Mouse (Mus musculus): ENCODE measurements at regions not wholly inside any gene's neighbourhood (a gene's known extent, or its start where the extent isn't known, plus 50 kb on each side); places are given as distances from the start of the nearest gene placed in this dataset.

GRCm38 (mm10) chr14:29895332-29895988 is 72.6 kb upstream of the Selenok start:
- no peaks in the 10 kb centered on the region for H3K27me3 ChIP-seq (ENCODE audit: control insufficient read depth, insufficient read depth, low read length)
- H3K36me3 ChIP-seq (ENCODE audit: control insufficient read depth, insufficient read depth, low read length) = no peaks in the 10 kb centered on the region
- WGBS = 78% methylated on average over 2 of the region's 2 CpGs

GRCm38 (mm10) chr14:29895989-29896675 is 72.0 kb upstream of the Selenok start:
- H3K36me3 ChIP-seq (ENCODE audit: control insufficient read depth, insufficient read depth, low read length) = no peaks in the 10 kb centered on the region
- no peak overlapping the region for H3K27ac ChIP-seq (ENCODE audit: low read depth, low read length)
- ATAC-seq (ENCODE audit: low read depth) = no peak
- no peaks in the 10 kb centered on the region for H3K27me3 ChIP-seq (ENCODE audit: control insufficient read depth, insufficient read depth, low read length)
- no peak overlapping the region for H3K4me3 ChIP-seq (ENCODE audit: low read depth, low read length)
- no peak overlapping the region for H3K4me2 ChIP-seq (ENCODE audit: low read depth, low read length)
- no peak overlapping the region for H3K9ac ChIP-seq (replicated peaks; ENCODE audit: low read depth, low read length)
- no peaks in the 10 kb centered on the region for H3K4me1 ChIP-seq (ENCODE audit: control insufficient read depth, insufficient read depth, low read length)
- no peaks in the 10 kb centered on the region for H3K9me3 ChIP-seq (ENCODE audit: control insufficient read depth, low read length)
- 82% methylated on average over 6 of the region's 6 CpGs for WGBS

More at GRCm38 (mm10) chr14:29895332-29895988, 72.6 kb upstream of the Selenok start:
- no peak overlapping the region for H3K9ac ChIP-seq (replicated peaks; ENCODE audit: low read depth, low read length)
- H3K4me1 ChIP-seq (ENCODE audit: control insufficient read depth, insufficient read depth, low read length) = no peaks in the 10 kb centered on the region
- H3K27ac ChIP-seq (ENCODE audit: low read depth, low read length) = no peak overlapping the region
- no peaks in the 10 kb centered on the region for H3K9me3 ChIP-seq (ENCODE audit: control insufficient read depth, low read length)
- no peak overlapping the region for H3K4me3 ChIP-seq (ENCODE audit: low read depth, low read length)
- H3K4me2 ChIP-seq (ENCODE audit: low read depth, low read length) = no peak overlapping the region
- ATAC-seq (ENCODE audit: low read depth) = peak; percentile 51; the same call in 1 of the 2 replicates

GRCm38 (mm10) chr14:29900931-29901330 is 67.2 kb upstream of the Selenok start:
- Histone ChIP-seq H3K9me3 (ENCODE audit: control insufficient read depth, low read length) (no peaks in the 10 kb centered on the region), H3K4me3 (ENCODE audit: low read depth, low read length) (no peak overlapping the region), H3K27me3 (ENCODE audit: control insufficient read depth, insufficient read depth, low read length) (no peaks in the 10 kb centered on the region), H3K27ac (ENCODE audit: low read depth, low read length) (no peak overlapping the region), H3K36me3 (ENCODE audit: control insufficient read depth, insufficient read depth, low read length) (no peaks in the 10 kb centered on the region), H3K4me1 (ENCODE audit: control insufficient read depth, insufficient read depth, low read length) (no peaks in the 10 kb centered on the region), H3K4me2 (ENCODE audit: low read depth, low read length) (no peak overlapping the region), H3K9ac (replicated peaks; ENCODE audit: low read depth, low read length) (no peak overlapping the region)
- 79% methylated on average over 6 of the region's 6 CpGs for WGBS
- ATAC-seq (ENCODE audit: low read depth) = no peak

- Histone ChIP-seq H3K4me1 (ENCODE audit: control insufficient read depth, insufficient read depth, low read length) (no peaks in the 10 kb centered on the region), H3K4me3 (ENCODE audit: low read depth, low read length) (no peak overlapping the region), H3K4me2 (ENCODE audit: low read depth, low read length) (no peak overlapping the region), H3K9me3 (ENCODE audit: control insufficient read depth, low read length) (no peaks in the 10 kb centered on the region), H3K27me3 (ENCODE audit: control insufficient read depth, insufficient read depth, low read length) (no peaks in the 10 kb centered on the region), H3K36me3 (ENCODE audit: control insufficient read depth, insufficient read depth, low read length) (no peaks in the 10 kb centered on the region), H3K27ac (ENCODE audit: low read depth, low read length) (no peak overlapping the region), H3K9ac (replicated peaks; ENCODE audit: low read depth, low read length) (no peak overlapping the region)
- WGBS = 79% methylated on average over 3 of the region's 3 CpGs
- ATAC-seq (ENCODE audit: low read depth) = no peak
Measured at GRCm38 (mm10) chr14:29903574-29903973, 64.5 kb upstream of the Selenok start.

- 77% methylated on average over 6 of the region's 6 CpGs for WGBS
- no peak overlapping the region for H3K4me3 ChIP-seq (ENCODE audit: low read depth, low read length)
- no peak overlapping the region for H3K9ac ChIP-seq (replicated peaks; ENCODE audit: low read depth, low read length)
- H3K4me2 ChIP-seq (ENCODE audit: low read depth, low read length) = no peak overlapping the region
- no peaks in the 10 kb centered on the region for H3K9me3 ChIP-seq (ENCODE audit: control insufficient read depth, low read length)
- H3K27me3 ChIP-seq (ENCODE audit: control insufficient read depth, insufficient read depth, low read length) = no peaks in the 10 kb centered on the region
- H3K27ac ChIP-seq (ENCODE audit: low read depth, low read length) = no peak overlapping the region
- ATAC-seq (ENCODE audit: low read depth) = no peak
- H3K4me1 ChIP-seq (ENCODE audit: control insufficient read depth, insufficient read depth, low read length) = no peaks in the 10 kb centered on the region
- no peaks in the 10 kb centered on the region for H3K36me3 ChIP-seq (ENCODE audit: control insufficient read depth, insufficient read depth, low read length)
Measured at GRCm38 (mm10) chr14:29904856-29905255, 63.3 kb upstream of the Selenok start.

GRCm38 (mm10) chr14:29909741-29910140 is 58.4 kb upstream of the Selenok start:
- Histone ChIP-seq H3K9me3 (ENCODE audit: control insufficient read depth, low read length) (no peaks in the 10 kb centered on the region), H3K9ac (replicated peaks; ENCODE audit: low read depth, low read length) (no peak overlapping the region), H3K4me2 (ENCODE audit: low read depth, low read length) (no peak overlapping the region), H3K4me3 (ENCODE audit: low read depth, low read length) (no peak overlapping the region), H3K27me3 (ENCODE audit: control insufficient read depth, insufficient read depth, low read length) (no peaks in the 10 kb centered on the region), H3K27ac (ENCODE audit: low read depth, low read length) (no peak overlapping the region), H3K36me3 (ENCODE audit: control insufficient read depth, insufficient read depth, low read length) (no peaks in the 10 kb centered on the region), H3K4me1 (ENCODE audit: control insufficient read depth, insufficient read depth, low read length) (no peaks in the 10 kb centered on the region)
- 43% methylated on average over 8 of the region's 8 CpGs for WGBS
- no peak for ATAC-seq (ENCODE audit: low read depth)

All from neural tube, embryonic 14.5 days (tissue).